Mouse (Mus musculus) lung, embryonic 14.5 days (tissue): Measurements from ENCODE around the gene Stradb. TPM values are rescaled to one million over a fixed set of nuclear protein-coding genes. Genes with fewer than 3 reads are reported as not detected.
"Not testable (repeated sequence)": the region's sequence is repeated elsewhere in the genome, so short reads cannot be mapped to it uniquely, and the experiment has no call there.

ENCODE experiments used
- ATAC-seq: fragments of 200-750 bp; cut with Nextera tagmentation; 2 replicates; pipeline ENCODE4 v1.8.0; 2017; ENCODE audit warnings: mild to moderate bottlenecking, moderate TSS enrichment, moderate library complexity; ENCODE audit not compliant: insufficient read depth
- DNase-seq: peaks from one replicate; pipeline ENCODE4 v3.0.0-alpha.2; 2015
- H3K27ac ChIP-seq: fragments of 300-500 bp; sonication (generic); 2 replicates; pipeline ENCODE4 v1.5.1; 2014; ENCODE audit warnings: low read depth, mild to moderate bottlenecking, moderate library complexity
- H3K27me3 ChIP-seq: fragments of 300-500 bp; sonication (generic); 2 replicates; pipeline ENCODE4 v1.6.1; 2014; ENCODE audit warnings: low read length, control low read depth; ENCODE audit not compliant: insufficient read depth
- H3K36me3 ChIP-seq: fragments of 300-500 bp; sonication (generic); 2 replicates; pipeline ENCODE4 v1.6.1; 2014; ENCODE audit warnings: control low read depth; ENCODE audit not compliant: insufficient read depth
- H3K4me1 ChIP-seq: fragments of 300-500 bp; sonication (generic); 2 replicates; pipeline ENCODE4 v1.6.1; 2014; ENCODE audit warnings: antibody characterized with exemption, control low read depth; ENCODE audit not compliant: insufficient read depth
- H3K4me2 ChIP-seq: fragments of 300-500 bp; sonication (generic); 2 replicates; pipeline ENCODE4 v1.6.1; 2014; ENCODE audit warnings: mild to moderate bottlenecking
- H3K4me3 ChIP-seq: fragments of 300-500 bp; sonication (generic); 2 replicates; pipeline ENCODE4 v1.5.1; 2014; ENCODE audit warnings: low read depth, low read length
- H3K9ac ChIP-seq: fragments of 300-500 bp; sonication (generic); 2 replicates; pipeline ENCODE4 v1.6.1; 2014
- H3K9me3 ChIP-seq: fragments of 300-500 bp; sonication (generic); 2 replicates; pipeline ENCODE4 v1.6.1; 2016; ENCODE audit warnings: low read depth, low read length, control low read depth
- CTCF ChIP-seq: IDR thresholded peaks from 2 replicates; pipeline ENCODE4 v1.5.1; 2016; ENCODE audit warnings: antibody characterized with exemption, low read depth
- WGBS: fragments of 180-500 bp; shearing (Covaris S2); extraction: QIAGEN DNeasy Blood & Tissue Kit; methylation state at CpG from one replicate; pipeline ENCODE4 v1.1.7; 2014; 5-methylcytosine and 5-hydroxymethylcytosine counted together
- polyA plus RNA-seq: library from polyadenylated mRNA; unstranded; fragments of >200 nt; fragmentation: Nextera tagmentation; extraction: Ambion mirVana; gene quantifications from 2 replicates; pipeline ENCODE4 v1.2.1, GENCODE M21; 2014

Gene Stradb
- polyA plus RNA-seq, 1 experiment from 2014 or later = 25.9 TPM

DNA sequence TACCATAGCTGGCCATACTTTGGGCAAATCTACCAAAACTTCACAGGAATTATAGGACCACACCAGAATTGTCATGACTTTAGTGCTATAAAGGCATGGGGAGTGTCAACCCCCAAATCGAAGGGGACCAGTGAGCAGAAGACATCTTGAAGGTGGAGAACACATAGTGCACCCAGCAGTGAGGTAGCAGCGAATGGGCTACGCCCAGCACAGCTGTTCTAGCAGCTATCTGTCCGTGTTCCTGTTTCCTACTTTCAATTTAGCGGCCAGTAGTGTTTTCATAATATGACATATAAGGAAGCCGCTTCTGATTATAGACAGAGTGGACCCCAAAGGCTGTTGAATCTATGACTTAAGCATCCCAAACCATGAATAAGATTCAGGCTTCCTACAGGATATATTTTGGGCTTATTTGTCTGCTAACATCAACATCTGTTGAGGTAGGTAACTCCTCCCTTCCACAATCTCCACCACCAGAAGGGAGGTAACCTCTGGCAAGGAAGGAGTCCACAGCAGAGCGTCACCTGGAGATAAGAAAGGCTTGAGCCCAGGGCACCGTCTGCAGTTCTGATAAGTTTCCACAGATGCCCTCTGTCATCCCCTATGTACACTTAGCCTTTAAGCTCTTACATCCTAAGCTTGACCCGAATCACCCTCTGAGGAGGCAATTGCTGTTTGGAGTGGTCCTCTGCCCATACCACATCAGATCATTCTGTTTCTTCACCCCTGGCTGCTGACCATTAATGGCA is 19.5 kb upstream of the Stradb start:
- Histone ChIP-seq H3K4me1 (peaks cover 5% of the 10 kb centered on the region; the same call in 1 of the 2 replicates), H3K9me3 (no peaks in the 10 kb centered on the region), H3K27ac (peak overlapping the region; percentile 3; the same call in 1 of the 2 replicates), H3K9ac (no peak overlapping the region), H3K36me3 (0 out of 2 replicates have a peak, but pooled peaks cover 3% of the 10 kb centered on the region), H3K4me2 (peak overlapping the region; percentile 3; the same call in 1 of the 2 replicates), H3K27me3 (no peaks in the 10 kb centered on the region), H3K4me3 (no peak overlapping the region)
- no peak for TF ChIP-seq CTCF
- ATAC-seq (peak; percentile 65), DNase-seq (no peak)
- 78% methylated on average over 9 of the region's 9 CpGs for WGBS

DNA sequence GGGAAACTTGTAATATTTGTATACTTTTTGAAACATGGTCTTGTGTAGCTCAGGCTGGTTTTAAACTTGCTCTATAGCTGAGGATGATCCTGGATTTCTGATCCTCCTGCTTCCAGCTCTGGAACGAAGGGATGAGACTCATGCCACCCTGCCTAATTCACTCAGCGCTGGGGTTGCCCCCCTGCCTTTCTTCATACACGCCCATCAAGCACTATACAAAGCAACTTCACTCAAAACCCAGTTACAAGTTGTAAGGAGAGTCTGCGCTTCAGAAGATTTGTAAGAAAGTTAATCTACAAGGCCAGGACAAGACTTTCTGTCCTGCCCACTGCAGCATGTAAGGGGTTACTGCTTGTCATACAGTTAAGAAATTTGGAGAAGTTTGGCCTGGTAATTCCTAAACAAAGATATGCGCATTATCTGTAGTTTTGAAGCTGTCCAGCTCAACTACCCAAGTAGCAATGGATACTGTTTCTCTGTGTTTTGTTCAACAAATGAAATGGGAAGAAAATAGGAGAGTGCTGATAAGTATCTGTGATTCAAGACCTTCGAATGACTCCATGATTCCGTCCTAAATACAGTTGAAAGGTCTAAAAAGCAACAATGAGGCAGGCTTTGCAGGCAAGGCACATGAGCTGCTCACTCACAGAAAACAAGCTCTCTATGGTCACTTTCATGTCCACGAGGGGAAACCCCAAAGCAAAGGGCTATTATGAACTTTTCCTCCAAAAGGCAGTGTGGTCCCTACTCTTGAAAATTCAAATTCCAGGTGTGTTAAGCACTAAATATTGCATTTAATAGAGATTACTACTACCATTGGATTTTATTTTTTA is 18.5 kb upstream of the Stradb start:
- Histone ChIP-seq H3K27ac (no peak overlapping the region), H3K9me3 (no peaks in the 10 kb centered on the region), H3K4me3 (no peak overlapping the region), H3K36me3 (0 out of 2 replicates have a peak, but pooled peaks cover 3% of the 10 kb centered on the region), H3K4me1 (peaks cover 5% of the 10 kb centered on the region; the same call in 1 of the 2 replicates), H3K4me2 (no peak overlapping the region), H3K9ac (no peak overlapping the region), H3K27me3 (no peaks in the 10 kb centered on the region)
- ATAC-seq = no peak
- no peak for TF ChIP-seq CTCF
- 79% methylated on average over 8 of the region's 8 CpGs for WGBS
- DNase-seq = no peak

GRCm38 (mm10) chr1:58955716-58956115 is 17.6 kb upstream of the Stradb start:
- WGBS = 86% methylated on average over 3 of the region's 3 CpGs
- H3K4me1 ChIP-seq = peaks cover 5% of the 10 kb centered on the region; the same call in 1 of the 2 replicates
- H3K4me3 ChIP-seq = no peak overlapping the region
- no peak overlapping the region for H3K4me2 ChIP-seq
- no peak overlapping the region for H3K9ac ChIP-seq
- DNase-seq (no peak), ATAC-seq (no peak)
- 0 out of 2 replicates have a peak, but pooled peaks cover 3% of the 10 kb centered on the region for H3K36me3 ChIP-seq
- no peaks in the 10 kb centered on the region for H3K27me3 ChIP-seq
- no peak for TF ChIP-seq CTCF
- no peaks in the 10 kb centered on the region for H3K9me3 ChIP-seq
- H3K27ac ChIP-seq = no peak overlapping the region

DNA sequence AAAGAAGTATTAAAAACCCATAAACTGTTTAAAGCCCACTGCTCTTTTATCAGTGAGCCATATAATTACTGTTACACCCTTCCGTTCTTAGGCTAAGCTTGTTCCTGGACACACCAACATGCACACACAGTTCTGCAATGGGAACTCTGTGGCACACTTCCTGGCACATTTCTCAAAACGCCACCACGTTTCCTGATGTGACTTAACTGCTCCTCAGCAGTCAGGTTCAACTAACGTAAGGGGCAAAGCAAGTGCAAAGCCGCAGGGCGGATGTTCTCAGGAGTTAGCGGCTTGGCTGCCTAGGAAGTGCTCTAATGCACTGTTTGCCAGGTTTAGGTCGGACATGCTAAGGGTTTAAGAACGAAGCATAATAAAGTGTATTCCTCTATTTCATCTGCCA is 17.1 kb upstream of the Stradb start:
- DNase-seq (peak; percentile 58), ATAC-seq (no peak)
- Histone ChIP-seq H3K9me3 (no peaks in the 10 kb centered on the region), H3K27ac (no peak overlapping the region), H3K4me1 (peaks cover 6% of the 10 kb centered on the region; the same call in 1 of the 2 replicates), H3K9ac (no peak overlapping the region), H3K27me3 (no peaks in the 10 kb centered on the region), H3K36me3 (0 out of 2 replicates have a peak, but pooled peaks cover 3% of the 10 kb centered on the region), H3K4me2 (no peak overlapping the region), H3K4me3 (no peak overlapping the region)
- no peak for TF ChIP-seq CTCF
- WGBS = 65% methylated on average over 9 of the region's 9 CpGs

- H3K36me3 ChIP-seq = no peaks in the 10 kb centered on the region
- H3K27ac ChIP-seq = no peak overlapping the region
- H3K9me3 ChIP-seq = no peaks in the 10 kb centered on the region
- H3K9ac ChIP-seq = no peak overlapping the region
- no peak for TF ChIP-seq CTCF
- WGBS = 50% methylated on average over 2 of the region's 2 CpGs
- 0 out of 2 replicates have a peak, but pooled peaks cover 9% of the 10 kb centered on the region for H3K4me1 ChIP-seq
- no peaks in the 10 kb centered on the region for H3K27me3 ChIP-seq
- no peak overlapping the region for H3K4me3 ChIP-seq
- DNase-seq (peak; percentile 8), ATAC-seq (no peak)
- no peak overlapping the region for H3K4me2 ChIP-seq
These were observed 15.4 kb upstream of the Stradb start for GRCm38 (mm10) chr1:58957931-58958330.

- not testable (repeated sequence) for H3K27me3 ChIP-seq, H3K27ac ChIP-seq, H3K9ac ChIP-seq, DNase-seq, H3K4me3 ChIP-seq, H3K36me3 ChIP-seq, ATAC-seq, H3K9me3 ChIP-seq, H3K4me1 ChIP-seq, H3K4me2 ChIP-seq
- 72% methylated on average over 16 of the region's 16 CpGs for WGBS
These were observed 14.4 kb upstream of the Stradb start for GRCm38 (mm10) chr1:58958789-58959526.
